Mouse (Mus musculus) intestine, embryonic 14.5 days (tissue): Measurements from ENCODE around the gene Gmppa. TPM values are rescaled to one million over a fixed set of nuclear protein-coding genes. Genes with fewer than 3 reads are reported as not detected.

ENCODE experiments used
- ATAC-seq: fragments of 200-750 bp; cut with Nextera tagmentation; replicated peaks from 2 replicates; pipeline ENCODE4 v1.8.0; 2017; ENCODE audit warnings: low read depth, moderate number of reproducible peaks, moderate TSS enrichment, moderate library complexity; ENCODE audit not compliant: low FRiP score, low TSS enrichment
- DNase-seq: peaks from one replicate; pipeline ENCODE4 v3.0.0-alpha.2; 2018; ENCODE audit warnings: low spot score
- H3K27ac ChIP-seq: fragments of 300-500 bp; sonication (generic); 2 replicates; pipeline ENCODE4 v1.5.1; 2014; ENCODE audit warnings: low read depth, mild to moderate bottlenecking, control low read depth
- H3K27me3 ChIP-seq: fragments of 300-500 bp; sonication (generic); replicated peaks from 2 replicates; pipeline ENCODE4 v1.6.1; 2014; ENCODE audit warnings: low read length, control low read depth; ENCODE audit not compliant: control insufficient read depth, insufficient read depth
- H3K36me3 ChIP-seq: fragments of 300-500 bp; sonication (generic); 2 replicates; pipeline ENCODE4 v1.6.1; 2014; ENCODE audit warnings: low read length, control low read depth; ENCODE audit not compliant: control insufficient read depth, insufficient read depth
- H3K4me1 ChIP-seq: fragments of 300-500 bp; sonication (generic); replicated peaks from 2 replicates; pipeline ENCODE4 v1.6.1; 2014; ENCODE audit warnings: low read length, control low read depth, mixed read lengths; ENCODE audit not compliant: control insufficient read depth, insufficient read depth
- H3K4me2 ChIP-seq: fragments of 300-500 bp; sonication (generic); 2 replicates; pipeline ENCODE4 v1.6.1; 2014; ENCODE audit warnings: low read length
- H3K4me3 ChIP-seq: fragments of 300-500 bp; sonication (generic); 2 replicates; pipeline ENCODE4 v1.5.1; 2014; ENCODE audit warnings: low read depth, low read length, control low read depth, mixed read lengths
- H3K9ac ChIP-seq: fragments of 300-500 bp; sonication (generic); 2 replicates; pipeline ENCODE4 v1.6.1; 2014; ENCODE audit warnings: mild to moderate bottlenecking, low read length
- H3K9me3 ChIP-seq: fragments of 300-500 bp; sonication (generic); 2 replicates; pipeline ENCODE4 v1.6.1; 2016; ENCODE audit warnings: low read length, control low read depth; ENCODE audit not compliant: control insufficient read depth
- WGBS: fragments of 180-500 bp; shearing (Covaris S2); extraction: QIAGEN DNeasy Blood & Tissue Kit; methylation state at CpG from one replicate; pipeline ENCODE4 v1.1.7; 2014; 5-methylcytosine and 5-hydroxymethylcytosine counted together
- polyA plus RNA-seq: library from polyadenylated mRNA; unstranded; fragments of >200 nt; fragmentation: Nextera tagmentation; extraction: Ambion mirVana; gene quantifications from 2 replicates; pipeline ENCODE4 v1.2.1, GENCODE M21; 2014

Gene Gmppa
- polyA plus RNA-seq, 1 experiment from 2014 or later, result 69.4 TPM

GRCm38 (mm10) chr1:75398761-75399402 lies 36.8 kb upstream of the Gmppa start:
- peaks cover 38% of the 10 kb centered on the region for H3K36me3 ChIP-seq
- H3K27me3 ChIP-seq, result no peaks in the 10 kb centered on the region
- H3K4me1 ChIP-seq, result peaks cover 28% of the 10 kb centered on the region
- H3K9ac ChIP-seq, result no peak overlapping the region
- peak overlapping the region; percentile 51; the same call in 1 of the 2 replicates for H3K4me2 ChIP-seq
- WGBS, result 11% methylated on average over 9 of the region's 9 CpGs
- peak; percentile 74 for DNase-seq
- H3K27ac ChIP-seq, result peak overlapping the region; percentile 92
- H3K4me3 ChIP-seq, result no peak overlapping the region
- H3K9me3 ChIP-seq, result no peaks in the 10 kb centered on the region
- ATAC-seq, result peak; percentile 53

GRCm38 (mm10) chr1:75399755-75400492 lies 35.8 kb upstream of the Gmppa start:
- peaks cover 28% of the 10 kb centered on the region for H3K4me1 ChIP-seq
- no peaks in the 10 kb centered on the region for H3K9me3 ChIP-seq
- DNase-seq (peak; percentile 80), ATAC-seq (peak; percentile 85)
- H3K4me2 ChIP-seq, result peak overlapping the region; percentile 51
- H3K27ac ChIP-seq, result peak overlapping the region; percentile 92
- 4% methylated on average over 15 of the region's 15 CpGs for WGBS
- peaks cover 34% of the 10 kb centered on the region for H3K36me3 ChIP-seq
- H3K27me3 ChIP-seq, result no peaks in the 10 kb centered on the region
- peak overlapping the region; percentile 51 for H3K9ac ChIP-seq
- H3K4me3 ChIP-seq, result peak overlapping the region; percentile 22

- H3K9me3 ChIP-seq, result no peaks in the 10 kb centered on the region
- peak overlapping the region; percentile 22 for H3K4me3 ChIP-seq
- DNase-seq, result no peak
- peak overlapping the region; percentile 92 for H3K27ac ChIP-seq
- H3K9ac ChIP-seq, result peak overlapping the region; percentile 51
- peak overlapping the region; percentile 51 for H3K4me2 ChIP-seq
- peaks cover 28% of the 10 kb centered on the region for H3K4me1 ChIP-seq
- no peak; the same call in 1 of the 2 replicates for ATAC-seq
- 32% methylated on average over 6 of the region's 6 CpGs for WGBS
- no peaks in the 10 kb centered on the region for H3K27me3 ChIP-seq
- peaks cover 39% of the 10 kb centered on the region for H3K36me3 ChIP-seq
Measured at GRCm38 (mm10) chr1:75400493-75401115, 35.1 kb upstream of the Gmppa start.

- peaks cover 58% of the 10 kb centered on the region for H3K36me3 ChIP-seq
- 78% methylated on average over 3 of the region's 3 CpGs for WGBS
Measured at GRCm38 (mm10) chr1:75405547-75405946, 30.2 kb upstream of the Gmppa start.

GRCm38 (mm10) chr1:75406173-75406572 lies 29.6 kb upstream of the Gmppa start:
- H3K9ac ChIP-seq, result no peak overlapping the region
- H3K27ac ChIP-seq, result no peak overlapping the region
- no peak overlapping the region for H3K4me2 ChIP-seq
- H3K36me3 ChIP-seq, result peaks cover 58% of the 10 kb centered on the region
- no peak overlapping the region for H3K4me3 ChIP-seq
- H3K9me3 ChIP-seq, result no peaks in the 10 kb centered on the region
- DNase-seq (no peak), ATAC-seq (no peak)
- 0 out of 2 replicates have a peak, but pooled peaks cover 1% of the 10 kb centered on the region for H3K4me1 ChIP-seq
- 93% methylated on average over 15 of the region's 15 CpGs for WGBS
- no peaks in the 10 kb centered on the region for H3K27me3 ChIP-seq

More at GRCm38 (mm10) chr1:75405547-75405946, 30.2 kb upstream of the Gmppa start:
- H3K9ac ChIP-seq, result no peak overlapping the region
- no peak overlapping the region for H3K4me2 ChIP-seq
- no peak overlapping the region for H3K4me3 ChIP-seq
- H3K27ac ChIP-seq, result no peak overlapping the region
- DNase-seq, result no peak
- H3K27me3 ChIP-seq, result no peaks in the 10 kb centered on the region
- no peak for ATAC-seq
- peaks cover 7% of the 10 kb centered on the region for H3K4me1 ChIP-seq
- H3K9me3 ChIP-seq, result no peaks in the 10 kb centered on the region

GRCm38 (mm10) chr1:75407056-75407455 lies 28.7 kb upstream of the Gmppa start:
- no peaks in the 10 kb centered on the region for H3K9me3 ChIP-seq
- H3K27me3 ChIP-seq, result no peaks in the 10 kb centered on the region
- 93% methylated on average over 9 of the region's 9 CpGs for WGBS
- DNase-seq (no peak), ATAC-seq (no peak)
- H3K4me1 ChIP-seq, result no peaks in the 10 kb centered on the region
- H3K9ac ChIP-seq, result no peak overlapping the region
- H3K4me2 ChIP-seq, result no peak overlapping the region
- H3K4me3 ChIP-seq, result no peak overlapping the region
- H3K27ac ChIP-seq, result no peak overlapping the region
- H3K36me3 ChIP-seq, result peaks cover 50% of the 10 kb centered on the region

- H3K4me1 ChIP-seq, result no peaks in the 10 kb centered on the region
- 91% methylated on average over 4 of the region's 4 CpGs for WGBS
Measured at GRCm38 (mm10) chr1:75408210-75408609, 27.5 kb upstream of the Gmppa start.

GRCm38 (mm10) chr1:75409950-75410349 lies 25.8 kb upstream of the Gmppa start:
- H3K27ac ChIP-seq, result no peak overlapping the region
- no peak for ATAC-seq
- DNase-seq, result no peak
- no peaks in the 10 kb centered on the region for H3K4me1 ChIP-seq
- H3K9ac ChIP-seq, result no peak overlapping the region
- H3K4me3 ChIP-seq, result no peak overlapping the region
- 86% methylated on average over 7 of the region's 7 CpGs for WGBS
- H3K27me3 ChIP-seq, result no peaks in the 10 kb centered on the region
- no peak overlapping the region for H3K4me2 ChIP-seq
- H3K36me3 ChIP-seq, result peaks cover 28% of the 10 kb centered on the region
- no peaks in the 10 kb centered on the region for H3K9me3 ChIP-seq

More at GRCm38 (mm10) chr1:75408210-75408609, 27.5 kb upstream of the Gmppa start:
- no peak for ATAC-seq
- Histone ChIP-seq H3K9me3 (no peaks in the 10 kb centered on the region), H3K4me3 (no peak overlapping the region), H3K27ac (no peak overlapping the region), H3K27me3 (no peaks in the 10 kb centered on the region), H3K36me3 (peaks cover 38% of the 10 kb centered on the region), H3K4me2 (no peak overlapping the region), H3K9ac (no peak overlapping the region)
- no peak for DNase-seq
